Mouse (Mus musculus) kidney, postnatal 0 days (tissue): ENCODE measurements around the gene Col5a2. TPM values are rescaled to one million over a fixed set of nuclear protein-coding genes. Genes with fewer than 3 reads are reported as not detected.
A peak's percentile ranks its signal among the peaks of the same experiment; 100 is the strongest.

Experiments
- ATAC-seq: fragments of 200-750 bp; cut with Nextera tagmentation; replicated peaks from 2 replicates; pipeline ENCODE4 v1.8.0; 2017; ENCODE audit warnings: low read depth, moderate number of reproducible peaks, moderate TSS enrichment, moderate library complexity; ENCODE audit not compliant: low FRiP score
- DNase-seq: peaks from one replicate; pipeline ENCODE4 v3.0.0-alpha.2; 2016; ENCODE audit warnings: low spot score
- H3K27ac ChIP-seq: fragments of 300-500 bp; sonication (generic); 2 replicates; pipeline ENCODE4 v1.5.1; 2014; ENCODE audit warnings: mild to moderate bottlenecking
- H3K27me3 ChIP-seq: fragments of 300-500 bp; sonication (generic); 2 replicates; pipeline ENCODE4 v1.6.1; 2014; ENCODE audit warnings: low read length, mixed read lengths; ENCODE audit not compliant: insufficient read depth
- H3K36me3 ChIP-seq: fragments of 300-500 bp; sonication (generic); 2 replicates; pipeline ENCODE4 v1.6.1; 2014; ENCODE audit warnings: low read length, mixed read lengths; ENCODE audit not compliant: insufficient read depth
- H3K4me1 ChIP-seq: fragments of 300-500 bp; sonication (generic); replicated peaks from 2 replicates; pipeline ENCODE4 v1.6.1; 2014; ENCODE audit warnings: antibody characterized with exemption, low read length, mixed read lengths; ENCODE audit not compliant: insufficient read depth
- H3K4me2 ChIP-seq: fragments of 300-500 bp; sonication (generic); 2 replicates; pipeline ENCODE4 v1.6.1; 2014; ENCODE audit warnings: mild to moderate bottlenecking, low read length, moderate library complexity, mixed read lengths
- H3K4me3 ChIP-seq: fragments of 300-500 bp; sonication (generic); replicated peaks from 2 replicates; pipeline ENCODE4 v1.5.1; 2014; ENCODE audit warnings: low read depth, low read length
- H3K9ac ChIP-seq: fragments of 300-500 bp; sonication (generic); 2 replicates; pipeline ENCODE4 v1.6.1; 2014; ENCODE audit warnings: low read depth, low read length
- H3K9me3 ChIP-seq: fragments of 300-500 bp; sonication (generic); replicated peaks from 2 replicates; pipeline ENCODE4 v1.6.1; 2016; ENCODE audit warnings: low read length, inconsistent platforms, mixed read lengths
- CTCF ChIP-seq: IDR thresholded peaks from 2 replicates; pipeline ENCODE4 v1.5.1; 2016; ENCODE audit warnings: antibody characterized with exemption, low read depth, mild to moderate bottlenecking, moderate library complexity
- WGBS: fragments of 180-500 bp; shearing (Covaris S2); extraction: QIAGEN DNeasy Blood & Tissue Kit; methylation state at CpG from one replicate; pipeline ENCODE4 v1.1.7; 2014; 5-methylcytosine and 5-hydroxymethylcytosine counted together
- polyA plus RNA-seq: library from polyadenylated mRNA; unstranded; fragments of >200 nt; fragmentation: Nextera tagmentation; extraction: Ambion mirVana; gene quantifications from 2 replicates; pipeline ENCODE4 v1.2.1, GENCODE M21; 2015

Gene Col5a2
- polyA plus RNA-seq, 1 experiment from 2014 or later = 28.3 TPM

- Histone ChIP-seq H3K27me3 (no peaks in the 10 kb centered on the region), H3K4me1 (no peaks in the 10 kb centered on the region), H3K36me3 (no peaks in the 10 kb centered on the region), H3K9me3 (no peaks in the 10 kb centered on the region), H3K4me3 (no peak overlapping the region), H3K4me2 (no peak overlapping the region), H3K9ac (no peak overlapping the region), H3K27ac (no peak overlapping the region)
- DNase-seq (no peak), ATAC-seq (no peak)
- 83% methylated on average over 1 of the region's 1 CpGs for WGBS
- no peak for TF ChIP-seq CTCF
These were observed 12.6 kb downstream of the Col5a2 start for GRCm38 (mm10) chr1:45490451-45490850.

GRCm38 (mm10) chr1:45488291-45488690 lies 14.8 kb downstream of the Col5a2 start:
- no peak for TF ChIP-seq CTCF
- Histone ChIP-seq H3K4me2 (no peak overlapping the region), H3K4me3 (no peak overlapping the region), H3K27ac (no peak overlapping the region), H3K9me3 (no peaks in the 10 kb centered on the region), H3K4me1 (no peaks in the 10 kb centered on the region), H3K36me3 (no peaks in the 10 kb centered on the region), H3K27me3 (no peaks in the 10 kb centered on the region), H3K9ac (no peak overlapping the region)
- 91% methylated on average over 1 of the region's 1 CpGs for WGBS
- ATAC-seq (no peak), DNase-seq (no peak)

DNA sequence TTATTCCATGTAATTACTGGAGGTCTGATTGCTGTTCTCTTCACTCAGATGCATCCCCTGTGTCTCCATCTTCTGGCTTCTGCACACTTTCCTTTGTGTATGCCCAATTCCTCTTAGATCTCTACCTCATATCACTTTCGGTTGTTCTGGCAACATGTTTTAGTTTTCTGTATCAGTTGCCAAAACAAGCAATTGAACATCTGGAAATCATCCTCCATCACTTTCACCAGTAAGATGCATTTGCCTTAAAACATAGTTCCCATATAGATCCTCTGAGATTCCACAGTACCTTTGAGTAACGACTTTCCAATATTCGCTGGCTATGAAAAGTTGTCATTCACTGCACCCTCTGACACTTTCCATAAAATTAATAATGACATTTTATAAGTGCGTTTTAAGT lies 20.1 kb downstream of the Col5a2 start:
- Histone ChIP-seq H3K9ac (no peak overlapping the region), H3K9me3 (no peaks in the 10 kb centered on the region), H3K27ac (no peak overlapping the region), H3K4me2 (no peak overlapping the region), H3K4me3 (no peak overlapping the region), H3K27me3 (no peaks in the 10 kb centered on the region), H3K36me3 (no peaks in the 10 kb centered on the region), H3K4me1 (no peaks in the 10 kb centered on the region)
- ATAC-seq (no peak), DNase-seq (no peak)
- WGBS = 80% methylated on average over 4 of the region's 4 CpGs
- no peak for TF ChIP-seq CTCF

DNA sequence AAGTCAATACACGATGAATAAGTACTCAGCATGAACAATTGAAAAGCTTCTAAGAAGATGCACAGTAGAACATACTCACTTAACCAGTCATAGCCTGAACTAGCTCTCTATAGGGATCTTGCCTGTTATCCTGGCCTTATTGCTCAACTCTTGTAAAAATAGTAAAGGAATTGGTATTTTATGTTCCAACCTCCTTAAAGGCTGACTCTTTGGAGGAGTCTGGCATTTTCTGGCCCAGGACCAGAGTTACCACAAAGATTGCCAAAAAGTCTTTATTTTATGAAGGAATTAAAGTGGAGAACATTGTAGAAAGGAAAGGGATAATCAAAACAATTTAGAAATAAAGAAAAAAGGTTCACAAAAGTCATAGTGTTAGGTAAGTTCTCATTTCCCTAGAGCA lies 21.2 kb downstream of the Col5a2 start:
- no peak for TF ChIP-seq CTCF
- Histone ChIP-seq H3K4me3 (no peak overlapping the region), H3K9ac (no peak overlapping the region), H3K27ac (no peak overlapping the region), H3K4me2 (no peak overlapping the region), H3K27me3 (no peaks in the 10 kb centered on the region), H3K4me1 (no peaks in the 10 kb centered on the region), H3K9me3 (no peaks in the 10 kb centered on the region), H3K36me3 (no peaks in the 10 kb centered on the region)
- ATAC-seq = no peak
- WGBS = 92% methylated on average over 1 of the region's 1 CpGs
- DNase-seq = no peak

- H3K36me3 ChIP-seq = no peaks in the 10 kb centered on the region
- H3K9me3 ChIP-seq = no peaks in the 10 kb centered on the region
- no peaks in the 10 kb centered on the region for H3K4me1 ChIP-seq
- no peak for TF ChIP-seq CTCF
- H3K27ac ChIP-seq = no peak overlapping the region
- DNase-seq (peak; percentile 37), ATAC-seq (no peak)
- no peak overlapping the region for H3K4me3 ChIP-seq
- H3K9ac ChIP-seq = no peak overlapping the region
- H3K27me3 ChIP-seq = no peaks in the 10 kb centered on the region
- no peak overlapping the region for H3K4me2 ChIP-seq
These were observed 24.0 kb downstream of the Col5a2 start for GRCm38 (mm10) chr1:45479087-45479486.

- Histone ChIP-seq H3K4me1 (no peaks in the 10 kb centered on the region), H3K4me2 (no peak overlapping the region), H3K4me3 (no peak overlapping the region), H3K36me3 (no peaks in the 10 kb centered on the region), H3K27ac (no peak overlapping the region), H3K9me3 (no peaks in the 10 kb centered on the region), H3K9ac (no peak overlapping the region), H3K27me3 (no peaks in the 10 kb centered on the region)
- 77% methylated on average over 4 of the region's 4 CpGs for WGBS
- DNase-seq = no peak
- TF ChIP-seq CTCF = no peak
- ATAC-seq = no peak
These were observed 30.3 kb downstream of the Col5a2 start for GRCm38 (mm10) chr1:45472751-45473150.

GRCm38 (mm10) chr1:45460767-45461166 lies 42.3 kb downstream of the Col5a2 start:
- Histone ChIP-seq H3K27me3 (no peaks in the 10 kb centered on the region), H3K36me3 (no peaks in the 10 kb centered on the region), H3K9me3 (no peaks in the 10 kb centered on the region), H3K4me1 (no peaks in the 10 kb centered on the region), H3K4me2 (no peak overlapping the region), H3K4me3 (no peak overlapping the region), H3K27ac (no peak overlapping the region), H3K9ac (no peak overlapping the region)
- no peak for TF ChIP-seq CTCF
- DNase-seq (no peak), ATAC-seq (no peak)
- WGBS = 94% methylated on average over 2 of the region's 2 CpGs
